Mouse (Mus musculus) liver, embryonic 14.5 days (tissue): ENCODE results near the gene Dlgap4. TPM values are rescaled to one million over a fixed set of nuclear protein-coding genes. Genes with fewer than 3 reads are reported as not detected.
A peak's percentile ranks its signal among the peaks of the same experiment; 100 is the strongest.

Experiments used
- ATAC-seq: fragments of 200-750 bp; cut with Nextera tagmentation; 2 replicates; pipeline ENCODE4 v1.8.0; 2017; ENCODE audit warnings: moderate number of reproducible peaks, mild to moderate bottlenecking, moderate library complexity; ENCODE audit not compliant: insufficient read depth
- DNase-seq, 3 experiments: peaks; one replicate each; pipeline ENCODE4 v3.0.0-alpha.2; 2012 to 2013; ENCODE audit warnings: low read depth in 3 of 3, low spot score in 3 of 3
- H3K27ac ChIP-seq: fragments of 300-500 bp; sonication (generic); 2 replicates; pipeline ENCODE4 v1.5.1; 2014; ENCODE audit warnings: moderate library complexity, mild to moderate bottlenecking, control low read depth, inconsistent platforms
- H3K27me3 ChIP-seq: fragments of 300-500 bp; sonication (generic); 2 replicates; pipeline ENCODE4 v1.6.1; 2014; ENCODE audit warnings: mild to moderate bottlenecking, low read length, moderate library complexity; ENCODE audit not compliant: control insufficient read depth, insufficient read depth
- H3K36me3 ChIP-seq: fragments of 300-500 bp; sonication (generic); replicated peaks from 2 replicates; pipeline ENCODE4 v1.6.1; 2014; ENCODE audit warnings: low read depth; ENCODE audit not compliant: control insufficient read depth, insufficient read depth
- H3K4me1 ChIP-seq, 2 experiments: fragments of 200-500 bp in 1 of 2; fragments of 300-500 bp in 1 of 2; sonication (generic) in 1 of 2; replicated peaks; 2 replicates each; pipeline ENCODE4 v1.6.1; 2012 to 2014; ENCODE audit warnings: antibody characterized with exemption in 1 of 2, inconsistent platforms in 1 of 2, low read length in 1 of 2; ENCODE audit not compliant: control insufficient read depth in 2 of 2, insufficient read depth in 2 of 2
- H3K4me2 ChIP-seq: fragments of 300-500 bp; sonication (generic); 2 replicates; pipeline ENCODE4 v1.6.1; 2014; ENCODE audit warnings: low read depth, mild to moderate bottlenecking, control low read depth, moderate library complexity
- H3K4me3 ChIP-seq, 2 experiments: fragments of 200-500 bp in 1 of 2; fragments of 300-500 bp in 1 of 2; sonication (generic) in 1 of 2; 2 replicates each; pipeline ENCODE4 v1.5.1; 2012 to 2014; ENCODE audit warnings: low read depth in 2 of 2, low read length in 2 of 2, mild to moderate bottlenecking in 2 of 2, control low read depth in 1 of 2, inconsistent platforms in 1 of 2, moderate library complexity in 1 of 2; ENCODE audit not compliant: insufficient read depth in 1 of 2
- H3K9ac ChIP-seq: fragments of 300-500 bp; sonication (generic); replicated peaks from 2 replicates; pipeline ENCODE4 v1.6.1; 2014; ENCODE audit warnings: mild to moderate bottlenecking, control low read depth, moderate library complexity
- H3K9me3 ChIP-seq: fragments of 300-500 bp; sonication (generic); 2 replicates; pipeline ENCODE4 v1.6.1; 2016; ENCODE audit warnings: low read length, mixed read lengths; ENCODE audit not compliant: control insufficient read depth
- CTCF ChIP-seq: IDR thresholded peaks from 2 replicates; pipeline ENCODE4 v1.5.1; 2016; ENCODE audit warnings: antibody characterized with exemption, low read depth, control low read depth
- EP300 ChIP-seq: IDR thresholded peaks from 2 replicates; pipeline ENCODE4 v1.6.1; 2016; ENCODE audit warnings: antibody characterized with exemption, low read depth
- WGBS: fragments of 180-500 bp; shearing (Covaris S2); extraction: QIAGEN DNeasy Blood & Tissue Kit; methylation state at CpG from one replicate; pipeline ENCODE4 v1.1.7; 2014; ENCODE audit not compliant: insufficient replicate concordance; 5-methylcytosine and 5-hydroxymethylcytosine counted together
- polyA plus RNA-seq, 2 experiments: library from polyadenylated mRNA; depleted of rRNA in 1 of 2; stranded (reverse) in 1 of 2; unstranded in 1 of 2; fragments of >200 nt; fragmentation: Nextera tagmentation in 1 of 2; extraction: Ambion mirVana in 1 of 2; gene quantifications; 2 replicates each; pipeline versions ENCODE4 v1.2.1 to v1.2.3; 2012 to 2014

Dlgap4 gene
- polyA plus RNA-seq, 2 experiments: 6.6 to 9.7 TPM

DNA sequence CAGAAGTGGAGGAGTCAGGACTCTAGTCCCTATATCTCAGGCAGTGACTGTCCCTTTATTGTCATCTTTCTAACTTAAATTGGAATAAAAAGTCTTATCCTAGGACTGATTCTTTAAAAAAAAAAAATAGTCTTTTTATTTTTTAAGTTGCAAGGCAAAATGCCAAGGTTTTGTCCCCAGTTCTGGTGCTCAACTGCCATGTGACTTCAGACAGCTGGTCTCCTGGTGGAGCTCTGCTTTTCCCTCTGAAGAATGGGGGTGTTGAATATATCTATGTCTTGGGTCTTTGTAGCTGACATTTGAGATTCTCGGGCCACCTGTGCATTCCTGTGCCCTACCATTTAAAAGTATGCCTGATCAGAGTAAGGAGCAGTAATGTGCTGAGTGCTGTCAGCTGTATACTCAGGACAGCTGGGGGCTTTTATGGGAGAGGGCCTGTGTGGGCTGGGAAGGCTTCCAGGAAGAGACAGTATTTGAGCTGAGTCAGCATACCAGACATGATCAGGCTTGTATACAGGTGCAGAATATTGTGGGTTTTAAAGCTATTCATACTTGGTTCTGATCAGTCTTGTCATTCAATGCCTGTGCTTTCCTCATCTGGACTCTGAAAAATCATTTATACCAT lies 110.5 kb downstream of the Dlgap4 start:
- no peak for TF ChIP-seq EP300
- TF ChIP-seq CTCF: no peak
- no peak overlapping the region for H3K9ac ChIP-seq
- no peaks in the 10 kb centered on the region for H3K9me3 ChIP-seq
- no peak overlapping the region for H3K27ac ChIP-seq
- H3K27me3 ChIP-seq: peaks cover 3% of the 10 kb centered on the region
- H3K36me3 ChIP-seq: no peaks in the 10 kb centered on the region
- DNase-seq (no peak), ATAC-seq (no peak)
- H3K4me2 ChIP-seq: no peak overlapping the region
- WGBS: 79% methylated on average over 1 of the region's 1 CpGs
- peaks cover 0 to 18% of the 10 kb centered on the region in 2 experiments for H3K4me1 ChIP-seq
- no peak overlapping the region for H3K4me3 ChIP-seq

DNA sequence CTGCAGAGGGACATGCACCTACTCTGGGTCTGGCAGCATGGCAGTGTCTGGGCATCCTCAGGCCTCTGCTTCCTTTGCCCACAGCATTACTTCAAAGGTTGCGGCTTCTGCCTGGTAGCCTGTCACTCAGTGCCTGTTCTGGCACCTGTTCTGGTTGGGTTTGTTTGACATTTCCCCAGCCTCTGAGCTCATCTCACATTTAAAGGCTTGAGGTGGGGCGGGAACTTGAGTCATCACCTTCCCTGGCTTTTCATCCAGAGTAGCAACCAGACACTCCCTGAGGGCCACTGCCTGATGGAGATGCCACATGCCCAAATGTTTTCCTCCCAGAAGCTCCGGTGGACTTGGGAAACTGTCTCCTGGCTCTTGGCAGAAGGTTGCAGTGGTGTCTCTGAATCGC lies 111.4 kb downstream of the Dlgap4 start:
- peaks cover 0 to 15% of the 10 kb centered on the region in 2 experiments for H3K4me1 ChIP-seq
- no peak overlapping the region for H3K4me2 ChIP-seq
- H3K27me3 ChIP-seq: peaks cover 3% of the 10 kb centered on the region
- H3K9ac ChIP-seq: no peak overlapping the region
- TF ChIP-seq EP300 (no peak), CTCF (no peak)
- H3K27ac ChIP-seq: no peak overlapping the region
- 76% methylated on average over 4 of the region's 4 CpGs for whole genome bisulfite sequencing
- no peaks in the 10 kb centered on the region for H3K36me3 ChIP-seq
- H3K4me3 ChIP-seq: no peak overlapping the region
- DNase-seq (no peak), ATAC-seq (no peak)
- no peaks in the 10 kb centered on the region for H3K9me3 ChIP-seq

DNA sequence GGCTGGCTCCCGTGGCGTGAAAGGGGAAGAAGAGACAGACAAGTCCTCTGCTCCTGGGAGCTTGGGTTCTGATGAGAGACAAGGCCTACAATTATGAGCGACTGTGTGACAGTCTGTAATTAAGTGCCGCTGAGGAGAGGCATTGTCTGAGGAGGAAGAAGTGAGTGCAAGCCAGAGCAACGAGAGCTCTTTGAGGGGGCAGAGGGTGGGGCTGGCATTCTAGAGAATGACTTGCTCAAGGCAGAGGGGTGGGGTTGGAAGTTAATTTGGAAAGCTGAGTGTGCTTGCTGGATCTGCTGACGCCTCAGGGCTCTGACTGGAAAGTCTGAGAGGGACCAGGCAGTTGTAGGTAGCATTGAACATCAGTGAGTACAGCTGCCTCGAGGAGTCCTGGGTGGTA lies 112.8 kb downstream of the Dlgap4 start:
- Histone ChIP-seq H3K36me3 (no peaks in the 10 kb centered on the region), H3K9me3 (no peaks in the 10 kb centered on the region), H3K9ac (no peak overlapping the region), H3K27ac (no peak overlapping the region), H3K4me1 (peaks cover 0 to 14% of the 10 kb centered on the region in 2 experiments; a peak in 3 of 4 replicates), H3K4me2 (no peak overlapping the region), H3K4me3 (no peak overlapping the region), H3K27me3 (peaks cover 3% of the 10 kb centered on the region)
- DNase-seq (no peak), ATAC-seq (no peak)
- TF ChIP-seq CTCF: no peak
- TF ChIP-seq EP300: no peak
- 43% methylated on average over 7 of the region's 7 CpGs for WGBS

DNA sequence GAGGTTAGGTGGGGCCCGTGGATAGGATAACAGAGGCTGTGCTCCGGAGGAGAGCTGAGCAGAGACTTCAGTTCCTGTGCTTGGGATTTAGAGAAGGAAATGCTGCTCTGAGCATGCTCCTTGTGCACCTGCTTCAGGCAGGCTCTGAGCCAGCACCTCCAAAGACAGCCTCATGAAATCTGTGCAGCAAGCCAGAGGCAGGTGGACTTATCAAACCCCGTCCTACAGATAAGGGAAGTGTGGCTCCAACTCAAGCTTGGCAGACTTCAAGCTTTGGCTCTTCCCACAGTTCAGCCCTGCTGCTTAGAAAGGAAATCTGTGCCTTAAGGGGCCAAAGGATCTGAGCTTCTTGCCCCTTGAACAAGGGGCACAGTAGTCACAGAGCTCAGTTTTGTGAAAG lies 113.4 kb downstream of the Dlgap4 start:
- peaks cover 0 to 12% of the 10 kb centered on the region in 2 experiments; a peak in 3 of 4 replicates for H3K4me1 ChIP-seq
- no peak for TF ChIP-seq CTCF
- no peak for TF ChIP-seq EP300
- 43% methylated on average over 3 of the region's 3 CpGs for WGBS
- peaks cover 2% of the 10 kb centered on the region for H3K27me3 ChIP-seq
- ATAC-seq (no peak), DNase-seq (no peak)
- no peak overlapping the region for H3K4me3 ChIP-seq
- no peaks in the 10 kb centered on the region for H3K36me3 ChIP-seq
- no peaks in the 10 kb centered on the region for H3K9me3 ChIP-seq
- no peak overlapping the region for H3K4me2 ChIP-seq
- H3K27ac ChIP-seq: no peak overlapping the region
- H3K9ac ChIP-seq: no peak overlapping the region

DNA sequence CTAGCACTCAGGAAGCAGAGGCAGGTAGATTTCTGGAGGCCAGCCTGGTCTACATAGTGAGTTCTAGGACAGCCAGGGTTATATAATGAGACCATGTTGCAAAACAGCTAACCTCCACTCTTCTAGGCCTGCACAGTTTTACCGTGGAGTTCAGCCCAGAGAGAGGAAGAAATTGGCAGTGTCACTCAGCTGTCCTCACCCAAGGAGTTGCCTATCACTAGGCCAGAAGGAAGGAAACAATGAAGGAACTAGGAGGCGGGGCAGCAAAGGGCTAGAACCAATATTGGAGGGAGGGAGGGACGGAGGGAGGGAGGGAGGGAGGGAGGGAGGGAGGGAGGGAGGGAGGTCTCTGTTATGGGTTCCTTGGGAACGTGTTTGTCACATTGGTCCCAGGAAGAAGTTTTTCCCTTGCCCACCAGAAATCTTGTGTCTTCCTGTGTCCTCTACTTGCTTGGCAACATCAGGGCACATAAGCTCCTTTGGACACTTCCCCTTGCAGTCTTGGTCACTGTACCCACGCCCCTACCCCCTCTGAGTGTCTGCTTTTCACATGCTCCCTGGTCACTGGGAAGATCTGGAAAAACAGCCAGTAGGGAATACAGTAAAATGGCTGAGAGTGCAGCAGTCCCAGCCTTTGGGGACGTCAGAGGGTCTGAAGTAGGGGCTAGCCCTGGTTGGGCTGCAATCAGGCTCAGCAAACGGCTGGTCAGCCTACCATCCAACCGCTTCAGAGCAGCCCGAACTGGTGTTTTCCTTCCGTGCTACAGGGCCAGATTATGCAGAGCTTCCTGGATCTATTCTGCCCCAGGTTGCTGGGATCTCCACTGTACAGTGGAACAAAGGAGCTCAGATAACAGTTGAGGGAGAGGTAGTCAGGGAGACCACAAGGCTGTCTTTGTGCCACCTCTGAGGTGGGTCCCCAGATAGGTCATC lies 116.3 kb downstream of the Dlgap4 start:
- Histone ChIP-seq H3K27ac (no peak overlapping the region), H3K4me1 (peaks cover 0 to 12% of the 10 kb centered on the region in 2 experiments; a peak in 2 of 4 replicates), H3K36me3 (no peaks in the 10 kb centered on the region), H3K4me3 (peak overlapping the region; percentile 38 to 51), H3K9me3 (no peaks in the 10 kb centered on the region), H3K27me3 (no peaks in the 10 kb centered on the region), H3K9ac (peak overlapping the region; percentile 28), H3K4me2 (peak overlapping the region; percentile 71)
- 8% methylated on average over 9 of the region's 10 CpGs for WGBS
- ATAC-seq (peak; percentile 51; the same call in 1 of the 2 replicates), DNase-seq (no peak)
- TF ChIP-seq EP300: no peak
- TF ChIP-seq CTCF: no peak
